Mouse (Mus musculus) MEL (cell line): ENCODE measurements around the gene Epha2. TPM values are rescaled to one million over a fixed set of nuclear protein-coding genes. Genes with fewer than 3 reads are reported as not detected.

Experiments used
- DNase-seq: peaks from one replicate; pipeline ENCODE4 v3.0.0; 2011; ENCODE audit warnings: low read depth, low spot score
- H3K27ac ChIP-seq: 2 replicates; pipeline ENCODE4 v1.5.1; 2012; ENCODE audit warnings: low read depth, mild to moderate bottlenecking, control low read depth, low read length, moderate library complexity; ENCODE audit not compliant: control insufficient read depth
- H3K27me3 ChIP-seq, 2 experiments: fragments of 150-350 bp in 1 of 2; sonication (generic) in 1 of 2; 2 replicates each; pipeline ENCODE4 v1.6.1; 2012; ENCODE audit warnings: low read length in 2 of 2, mild to moderate bottlenecking in 2 of 2, improper control_type of control experiment in 1 of 2, moderate library complexity in 1 of 2; ENCODE audit not compliant: insufficient read depth in 2 of 2, control insufficient read depth in 1 of 2
- H3K36me3 ChIP-seq, 2 experiments: 2 replicates each; pipeline ENCODE4 v1.6.1; 2012 to 2014; ENCODE audit warnings: low read length in 2 of 2, improper control_type of control experiment in 1 of 2, inconsistent platforms in 1 of 2, mild to moderate bottlenecking in 1 of 2; ENCODE audit not compliant: insufficient read depth in 2 of 2, control insufficient read depth in 1 of 2
- H3K4me1 ChIP-seq, 2 experiments: fragments of 150-350 bp in 1 of 2; sonication (generic) in 1 of 2; 2 replicates each; pipeline ENCODE4 v1.6.1; 2012; ENCODE audit warnings: low read length in 2 of 2, improper control_type of control experiment in 1 of 2, mild to moderate bottlenecking in 1 of 2; ENCODE audit not compliant: insufficient read depth in 2 of 2, control insufficient read depth in 1 of 2
- H3K4me3 ChIP-seq, 2 experiments: fragments of 150-350 bp in 1 of 2; sonication (generic) in 1 of 2; 2 replicates each; pipeline ENCODE4 v1.5.1; 2012; ENCODE audit warnings: low read depth in 2 of 2, low read length in 2 of 2, mild to moderate bottlenecking in 2 of 2, moderate library complexity in 2 of 2, control low read depth in 1 of 2, improper control_type of control experiment in 1 of 2; ENCODE audit not compliant: control insufficient read depth in 1 of 2, insufficient read depth in 1 of 2
- H3K79me2 ChIP-seq: 2 replicates; pipeline ENCODE4 v1.6.1; 2012; ENCODE audit warnings: mild to moderate bottlenecking, low read length, moderate library complexity; ENCODE audit not compliant: control insufficient read depth, poor library complexity, insufficient read depth
- H3K9ac ChIP-seq: 2 replicates; pipeline ENCODE4 v1.6.1; 2012; ENCODE audit warnings: low read depth, mild to moderate bottlenecking, control low read depth, low read length, moderate library complexity; ENCODE audit not compliant: control insufficient read depth, poor library complexity, severe bottlenecking
- H3K9me3 ChIP-seq: fragments of 150-350 bp; sonication (generic); replicated peaks from 2 replicates; pipeline ENCODE4 v1.6.1; 2012; ENCODE audit warnings: mild to moderate bottlenecking, low read length, improper control_type of control experiment, moderate library complexity; ENCODE audit not compliant: insufficient read depth
- BHLHE40 ChIP-seq: IDR thresholded peaks from 2 replicates; pipeline ENCODE4 v1.6.1; 2012; ENCODE audit warnings: low read depth, mild to moderate bottlenecking, inconsistent platforms, low read length, improper control_type of control experiment, borderline replicate concordance
- CHD1 ChIP-seq: IDR thresholded peaks from 2 replicates; pipeline ENCODE4 v1.6.1; 2012; ENCODE audit warnings: low read depth, mild to moderate bottlenecking, inconsistent platforms, low read length, improper control_type of control experiment
- CHD2 ChIP-seq: IDR thresholded peaks from 2 replicates; pipeline ENCODE4 v1.6.1; 2011; ENCODE audit warnings: low read length, improper control_type of control experiment
- CTCF ChIP-seq, 3 experiments: IDR thresholded peaks in 2 of 3; conservative IDR thresholded peaks in 1 of 3; 2 replicates each; pipeline ENCODE4 v1.5.1; 2011 to 2012; ENCODE audit warnings: low read length in 3 of 3, low read depth in 2 of 3, mild to moderate bottlenecking in 2 of 3, improper control_type of control experiment in 1 of 3, inconsistent platforms in 1 of 3, mixed read lengths in 1 of 3, moderate library complexity in 1 of 3; ENCODE audit not compliant: control insufficient read depth in 1 of 3, insufficient read depth in 1 of 3, poor library complexity in 1 of 3, severe bottlenecking in 1 of 3
- E2F4 ChIP-seq: IDR thresholded peaks from 2 replicates; pipeline ENCODE4 v1.6.1; 2011; ENCODE audit warnings: low read depth, low read length, improper control_type of control experiment, borderline replicate concordance
- ELF1 ChIP-seq: IDR thresholded peaks from 2 replicates; pipeline ENCODE4 v1.6.1; 2014; ENCODE audit warnings: low read depth, mild to moderate bottlenecking, inconsistent platforms, low read length, improper control_type of control experiment, moderate library complexity
- EP300 ChIP-seq, 2 experiments: IDR thresholded peaks; 2 replicates each; pipeline ENCODE4 v1.6.1; 2011; ENCODE audit warnings: improper control_type of control experiment in 2 of 2, low read length in 2 of 2, low read depth in 1 of 2, mild to moderate bottlenecking in 1 of 2
- ETS1 ChIP-seq: IDR thresholded peaks from 2 replicates; pipeline ENCODE4 v1.6.1; 2012; ENCODE audit warnings: low read depth, mild to moderate bottlenecking, inconsistent platforms, low read length, improper control_type of control experiment, moderate library complexity
- KAT2A ChIP-seq: conservative IDR thresholded peaks from 2 replicates; pipeline ENCODE4 v1.6.1; 2012; ENCODE audit warnings: low read depth, low read length, improper control_type of control experiment, inconsistent platforms
- MAZ ChIP-seq: IDR thresholded peaks from 2 replicates; pipeline ENCODE4 v1.6.1; 2012; ENCODE audit warnings: low read depth, mild to moderate bottlenecking, inconsistent platforms, low read length, improper control_type of control experiment
- MEF2A ChIP-seq: IDR thresholded peaks from 2 replicates; pipeline ENCODE4 v1.6.1; 2014; ENCODE audit warnings: low read depth, mild to moderate bottlenecking, inconsistent platforms, low read length, improper control_type of control experiment; ENCODE audit not compliant: poor library complexity, insufficient replicate concordance, severe bottlenecking; ENCODE audit errors: extremely low read depth
- MYC ChIP-seq: IDR thresholded peaks from 2 replicates; pipeline ENCODE4 v1.6.1; 2011; ENCODE audit warnings: low read depth, mild to moderate bottlenecking, low read length, improper control_type of control experiment, moderate library complexity
- POLR2A ChIP-seq, 2 experiments: IDR thresholded peaks; 2 replicates each; pipeline ENCODE4 v1.6.1; 2011 to 2012; ENCODE audit warnings: low read length in 2 of 2, mild to moderate bottlenecking in 2 of 2, control low read depth in 1 of 2, improper control_type of control experiment in 1 of 2, low read depth in 1 of 2, moderate library complexity in 1 of 2; ENCODE audit not compliant: control insufficient read depth in 1 of 2, insufficient read depth in 1 of 2, poor library complexity in 1 of 2
- POLR2AphosphoS2 ChIP-seq: IDR thresholded peaks from 2 replicates; pipeline ENCODE4 v1.6.1; 2011; ENCODE audit warnings: low read length, improper control_type of control experiment
- POLR2AphosphoS5 ChIP-seq: IDR thresholded peaks from 2 replicates; pipeline ENCODE4 v1.6.1; 2012; ENCODE audit warnings: low read depth, borderline replicate concordance, mild to moderate bottlenecking, inconsistent platforms, low read length, moderate library complexity, mixed read lengths
- RCOR1 ChIP-seq: IDR thresholded peaks from 2 replicates; pipeline ENCODE4 v1.6.1; 2012; ENCODE audit warnings: low read depth, mild to moderate bottlenecking, inconsistent platforms, low read length, improper control_type of control experiment
- SIN3A ChIP-seq: IDR thresholded peaks from 2 replicates; pipeline ENCODE4 v1.6.1; 2012; ENCODE audit warnings: low read length, improper control_type of control experiment, inconsistent platforms
- TAL1 ChIP-seq: IDR thresholded peaks from 2 replicates; pipeline ENCODE4 v1.6.1; 2012; ENCODE audit warnings: mild to moderate bottlenecking, inconsistent platforms, low read length, moderate library complexity, mixed read lengths
- TBP ChIP-seq: IDR thresholded peaks from 2 replicates; pipeline ENCODE4 v1.8.0; 2011; ENCODE audit warnings: low read depth, low read length, improper control_type of control experiment
- UBTF ChIP-seq: IDR thresholded peaks from 2 replicates; pipeline ENCODE4 v1.6.1; 2012; ENCODE audit warnings: low read depth, mild to moderate bottlenecking, inconsistent platforms, low read length, improper control_type of control experiment, moderate library complexity, borderline replicate concordance; ENCODE audit not compliant: insufficient read depth
- USF1 ChIP-seq: IDR thresholded peaks from 2 replicates; pipeline ENCODE4 v1.6.1; 2014; ENCODE audit warnings: low read depth, mild to moderate bottlenecking, inconsistent platforms, low read length, improper control_type of control experiment, moderate library complexity
- USF2 ChIP-seq, 2 experiments: IDR thresholded peaks; 2 replicates each; pipeline ENCODE4 v1.6.1; 2011 to 2012; ENCODE audit warnings: improper control_type of control experiment in 2 of 2, low read length in 2 of 2, borderline replicate concordance in 1 of 2, inconsistent platforms in 1 of 2, low read depth in 1 of 2, mild to moderate bottlenecking in 1 of 2; ENCODE audit not compliant: insufficient read depth in 1 of 2
- ZC3H11A ChIP-seq: IDR thresholded peaks from 2 replicates; pipeline ENCODE4 v1.6.1; 2012; ENCODE audit warnings: low read depth, mild to moderate bottlenecking, inconsistent platforms, low read length, improper control_type of control experiment
- ZMIZ1 ChIP-seq: IDR thresholded peaks from 2 replicates; pipeline ENCODE4 v1.6.1; 2012; ENCODE audit warnings: low read depth, mild to moderate bottlenecking, inconsistent platforms, low read length, improper control_type of control experiment, moderate library complexity
- ZNF384 ChIP-seq: IDR thresholded peaks from 2 replicates; pipeline ENCODE4 v1.6.1; 2012; ENCODE audit warnings: low read depth, mild to moderate bottlenecking, inconsistent platforms, low read length, improper control_type of control experiment
- polyA plus RNA-seq, 2 experiments: library from polyadenylated mRNA; stranded (reverse) in 1 of 2; unstranded in 1 of 2; fragments of >175 nt in 1 of 2; fragments of >200 nt in 1 of 2; gene quantifications; 2 replicates each; pipeline versions ENCODE4 v1.2.1 to v1.2.4; 2012; ENCODE audit warnings: low replicate concordance in 2 of 2, low read depth in 1 of 2; ENCODE audit not compliant: insufficient read length in 2 of 2, insufficient read depth in 1 of 2, missing spikeins in 1 of 2
- total RNA-seq: library from RNA; depleted of rRNA; stranded (reverse); fragments of 300-350 nt; gene quantifications from 2 replicates; pipeline ENCODE4 v1.2.3, GENCODE M21; 2012

Epha2 gene
- total and polyA plus RNA-seq, 3 experiments: 2.3 to 5.9 TPM; not detected in 1

GRCm38 (mm10) chr4:141352986-141353385 lies 51.9 kb downstream of the Epha2 start:
- no peak overlapping the region for H3K27ac ChIP-seq
- H3K4me1 ChIP-seq: no peaks in the 10 kb centered on the region
- no peak overlapping the region for H3K9ac ChIP-seq
- no peak for DNase-seq
- H3K27me3 ChIP-seq: no peaks in the 10 kb centered on the region
- no peaks in the 10 kb centered on the region for H3K9me3 ChIP-seq
- TF ChIP-seq POLR2AphosphoS5 (no peak), ZC3H11A (no peak), EP300 (IDR thresholded peaks at IDR 0.05; ENCODE audit: low read depth in 1 of 2, low read length in 2 of 2) (no peak), MEF2A (no peak), ETS1 (no peak), ZNF384 (no peak), POLR2A (IDR thresholded peaks at IDR 0.05; ENCODE audit: control insufficient read depth in 1 of 2, insufficient read depth in 1 of 2, low read depth in 1 of 2, low read length in 2 of 2, poor library complexity in 1 of 2) (no peak), E2F4 (no peak), TBP (no peak), USF2 (IDR thresholded peaks at IDR 0.05; ENCODE audit: borderline replicate concordance in 1 of 2, insufficient read depth in 1 of 2, low read depth in 1 of 2, low read length in 2 of 2) (no peak), BHLHE40 (no peak), ELF1 (no peak), POLR2AphosphoS2 (no peak), UBTF (no peak), CHD2 (no peak), TAL1 (no peak), ZMIZ1 (no peak), MAZ (no peak), MYC (no peak), CHD1 (no peak)
- H3K36me3 ChIP-seq: no peaks in the 10 kb centered on the region
- H3K4me3 ChIP-seq: no peak overlapping the region
- no peaks in the 10 kb centered on the region for H3K79me2 ChIP-seq

GRCm38 (mm10) chr4:141353868-141354267 lies 52.8 kb downstream of the Epha2 start:
- H3K9me3 ChIP-seq: no peaks in the 10 kb centered on the region
- no peaks in the 10 kb centered on the region for H3K79me2 ChIP-seq
- no peak for TF ChIP-seq MYC
- TF ChIP-seq KAT2A: no peak
- no peak for TF ChIP-seq USF1
- no peak for TF ChIP-seq MAZ
- TF ChIP-seq POLR2AphosphoS5: no peak
- TF ChIP-seq USF2 (IDR thresholded peaks at IDR 0.05; ENCODE audit: borderline replicate concordance in 1 of 2, insufficient read depth in 1 of 2, low read depth in 1 of 2, low read length in 2 of 2): no peak
- TF ChIP-seq SIN3A: no peak
- TF ChIP-seq POLR2AphosphoS2: no peak
- no peak for TF ChIP-seq EP300 (IDR thresholded peaks at IDR 0.05; ENCODE audit: low read depth in 1 of 2, low read length in 2 of 2)
- no peak for TF ChIP-seq RCOR1
- TF ChIP-seq CTCF (IDR thresholded peaks at IDR 0.05 in 2 of 3, conservative IDR thresholded peaks at IDR 0.05 in 1 of 3; ENCODE audit: control insufficient read depth in 1 of 3, insufficient read depth in 1 of 3, low read depth in 2 of 3, low read length in 3 of 3, poor library complexity in 1 of 3, severe bottlenecking in 1 of 3): no peak
- no peak overlapping the region for H3K9ac ChIP-seq
- no peaks in the 10 kb centered on the region for H3K27me3 ChIP-seq
- H3K27ac ChIP-seq: no peak overlapping the region
- no peaks in the 10 kb centered on the region for H3K4me1 ChIP-seq
- no peak overlapping the region for H3K4me3 ChIP-seq
- no peaks in the 10 kb centered on the region for H3K36me3 ChIP-seq
- no peak for DNase-seq
